Mouse (Mus musculus): ENCODE data around the gene Tulp2. TPM values are rescaled to one million over a fixed set of nuclear protein-coding genes. Genes with fewer than 3 reads are reported as not detected.

Gene Tulp2
- polyA plus RNA-seq (2012; rRNA removed): 0.12 and 0.17 TPM in 2 replicates

DNA sequence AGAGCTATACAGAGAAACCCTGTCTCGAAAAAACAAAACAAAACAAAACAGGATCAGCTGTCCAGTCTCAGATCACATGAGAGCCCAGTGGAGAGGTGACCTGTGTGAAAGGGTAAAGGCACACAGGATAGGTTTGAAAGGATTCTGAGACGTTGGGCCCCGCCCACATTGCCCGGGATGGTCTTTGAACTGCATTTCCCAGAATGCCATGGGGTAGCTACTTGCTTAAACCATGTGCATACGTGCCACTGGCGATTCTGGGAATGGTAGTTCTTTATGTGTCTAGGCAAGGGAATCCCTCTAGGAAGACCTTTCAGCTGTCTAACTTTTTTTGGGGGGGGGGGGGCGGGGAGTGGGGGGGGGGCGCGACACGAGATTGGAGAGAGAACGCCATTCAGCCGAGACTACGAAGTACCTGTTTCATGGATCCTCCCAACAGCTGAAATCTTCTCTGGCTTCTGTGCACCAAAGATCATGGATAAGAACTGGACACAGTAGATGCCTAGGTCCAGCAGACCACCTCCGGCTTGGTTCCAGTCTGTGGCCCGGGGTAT is at the start of gene Tulp2:
Gene Tulp2, plus strand, starts transcription at position 504 of the 554 bp plus-strand sequence.
- DNase-seq (ENCODE audit: extremely low spot score in 1 of 2, low spot score in 1 of 2): peak; percentile 59 to 77

DNA sequence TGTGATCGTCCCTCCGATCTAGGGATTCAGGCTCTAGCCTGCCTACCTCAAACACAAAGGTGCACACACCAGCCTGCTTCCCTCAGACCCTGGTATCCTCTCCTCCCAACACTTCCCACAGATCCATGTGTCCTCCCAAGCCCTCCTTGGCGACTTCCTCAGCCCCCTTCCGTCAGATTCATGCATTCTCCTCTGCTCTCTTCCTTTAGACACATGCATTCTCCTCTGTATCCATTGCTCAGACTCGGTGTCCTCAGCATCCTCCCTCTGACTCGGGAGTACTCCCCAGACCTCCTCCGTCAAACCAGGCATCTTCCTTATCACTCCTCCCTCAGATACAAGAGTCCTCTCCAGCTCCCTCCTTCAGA is 47.9 kb upstream of the Tulp2 start:
- DNase-seq (ENCODE audit: extremely low spot score in 1 of 2, low spot score in 1 of 2): no peak

- peak; percentile 100 for DNase-seq (ENCODE audit: extremely low spot score in 1 of 2, low spot score in 1 of 2)
These were observed 47.3 kb upstream of the Tulp2 start, which contains the start of gene Gys1 for GRCm38 (mm10) chr7:45434203-45435015. Gys1 (plus strand) TSS chr7:45434844.

DNA sequence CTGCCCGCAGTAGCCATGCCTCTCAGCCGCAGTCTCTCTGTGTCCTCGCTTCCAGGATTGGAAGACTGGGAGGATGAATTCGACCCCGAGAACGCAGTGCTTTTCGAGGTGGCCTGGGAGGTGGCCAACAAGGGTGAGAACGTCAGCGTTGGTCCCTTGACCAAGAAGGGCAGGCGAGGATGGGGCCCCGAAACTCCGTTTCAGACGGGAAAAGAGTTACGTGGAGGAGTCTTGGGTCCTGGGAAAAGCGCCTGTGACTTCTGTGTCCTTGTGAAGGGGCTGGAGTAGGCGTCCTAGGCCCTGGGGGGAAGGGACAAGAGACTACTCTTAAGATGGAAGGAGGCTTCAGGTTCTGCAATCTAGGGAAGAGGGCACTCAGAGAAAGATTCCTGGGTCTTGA is 46.6 kb upstream of the Tulp2 start:
- peak in 1 of 2 experiments; percentile 22 for DNase-seq (ENCODE audit: extremely low spot score in 1 of 2, low spot score in 1 of 2)

GRCm38 (mm10) chr7:45436444-45436843 is 45.2 kb upstream of the Tulp2 start:
- DNase-seq (ENCODE audit: extremely low spot score in 1 of 2, low spot score in 1 of 2): no peak

GRCm38 (mm10) chr7:45437046-45437445 is 44.6 kb upstream of the Tulp2 start:
- no peak for DNase-seq (ENCODE audit: extremely low spot score in 1 of 2, low spot score in 1 of 2)

- DNase-seq (ENCODE audit: extremely low spot score in 1 of 2, low spot score in 1 of 2): no peak
These were observed 44.0 kb upstream of the Tulp2 start, which contains the start of gene Ruvbl2 for GRCm38 (mm10) chr7:45437521-45438276. Ruvbl2 (minus strand) TSS chr7:45438096.

- DNase-seq (ENCODE audit: extremely low spot score in 1 of 2, low spot score in 1 of 2): no peak
These were observed 37.9 kb upstream of the Tulp2 start for GRCm38 (mm10) chr7:45443526-45444420.

DNA sequence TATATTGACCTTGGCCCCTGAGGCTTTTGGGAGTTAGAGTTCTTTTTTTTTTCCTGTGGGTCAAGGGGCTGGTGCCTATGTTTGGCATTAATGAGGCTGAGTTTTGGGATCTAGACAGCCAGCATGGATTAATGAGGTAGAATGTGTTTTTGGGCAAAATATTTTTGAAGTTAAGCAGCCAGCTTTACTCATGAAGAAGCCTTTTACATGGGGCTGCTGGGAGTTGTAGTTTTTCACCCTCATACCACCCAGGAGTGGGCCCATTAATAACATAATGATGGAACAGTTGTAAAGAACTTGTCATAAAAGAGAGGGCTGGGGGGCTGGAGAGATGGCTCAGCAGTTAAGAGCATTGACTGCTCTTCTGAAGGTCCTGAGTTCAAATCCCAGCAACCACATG is 35.1 kb upstream of the Tulp2 start:
- DNase-seq (ENCODE audit: extremely low spot score in 1 of 2, low spot score in 1 of 2): no peak

- DNase-seq (ENCODE audit: extremely low spot score in 1 of 2, low spot score in 1 of 2): no peak
These were observed 34.2 kb upstream of the Tulp2 start for GRCm38 (mm10) chr7:45447325-45447990.

- DNase-seq (ENCODE audit: extremely low spot score in 1 of 2, low spot score in 1 of 2): no peak
These were observed 31.7 kb upstream of the Tulp2 start for GRCm38 (mm10) chr7:45449974-45450373.

DNA sequence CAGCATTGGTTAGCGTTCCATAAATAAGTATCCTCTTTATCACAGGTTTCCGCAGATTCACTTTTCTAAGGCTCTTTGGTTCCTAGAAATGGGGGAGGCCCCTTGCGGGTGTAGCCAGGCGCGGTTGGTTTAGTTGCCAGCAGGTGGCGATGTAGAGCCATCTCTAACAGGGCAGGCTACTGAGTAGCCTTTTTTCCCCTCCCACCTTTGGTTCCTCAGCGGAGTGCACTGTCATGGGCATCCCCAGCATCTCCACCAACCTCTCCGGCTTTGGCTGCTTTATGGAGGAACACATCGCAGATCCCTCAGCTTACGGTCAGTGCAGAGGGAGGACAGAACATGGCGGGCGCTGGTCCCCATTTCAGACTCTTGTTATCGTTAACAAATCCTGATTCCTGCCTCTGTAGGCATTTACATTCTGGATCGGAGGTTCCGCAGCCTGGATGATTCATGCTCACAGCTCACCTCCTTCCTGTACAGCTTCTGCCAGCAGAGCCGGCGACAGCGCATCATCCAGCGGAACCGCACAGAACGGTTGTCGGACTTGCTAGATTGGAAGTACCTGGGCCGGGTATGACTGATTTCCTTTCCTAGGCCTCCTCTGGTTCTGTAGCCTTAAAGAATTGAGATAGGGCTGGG is 30.2 kb upstream of the Tulp2 start:
- peak; percentile 81 to 96 for DNase-seq (ENCODE audit: extremely low spot score in 1 of 2, low spot score in 1 of 2)

DNA sequence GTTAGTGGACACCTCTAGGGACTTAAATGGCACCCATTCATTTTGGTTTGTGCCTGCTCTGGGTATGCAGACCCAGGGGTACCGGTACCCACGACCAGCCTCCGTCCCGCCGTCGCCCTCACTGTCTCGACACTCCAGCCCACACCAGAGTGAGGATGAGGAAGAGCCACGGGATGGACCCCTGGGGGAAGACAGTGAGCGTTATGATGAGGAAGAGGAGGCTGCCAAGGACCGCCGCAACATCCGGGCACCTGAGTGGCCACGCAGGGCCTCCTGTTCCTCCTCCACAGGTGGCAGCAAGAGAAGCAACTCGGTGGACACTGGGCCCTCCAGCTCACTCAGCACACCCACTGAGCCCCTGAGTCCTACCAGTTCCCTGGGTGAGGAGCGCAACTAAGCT is 26.7 kb upstream of the Tulp2 start:
- DNase-seq (ENCODE audit: extremely low spot score in 1 of 2, low spot score in 1 of 2): no peak

DNA sequence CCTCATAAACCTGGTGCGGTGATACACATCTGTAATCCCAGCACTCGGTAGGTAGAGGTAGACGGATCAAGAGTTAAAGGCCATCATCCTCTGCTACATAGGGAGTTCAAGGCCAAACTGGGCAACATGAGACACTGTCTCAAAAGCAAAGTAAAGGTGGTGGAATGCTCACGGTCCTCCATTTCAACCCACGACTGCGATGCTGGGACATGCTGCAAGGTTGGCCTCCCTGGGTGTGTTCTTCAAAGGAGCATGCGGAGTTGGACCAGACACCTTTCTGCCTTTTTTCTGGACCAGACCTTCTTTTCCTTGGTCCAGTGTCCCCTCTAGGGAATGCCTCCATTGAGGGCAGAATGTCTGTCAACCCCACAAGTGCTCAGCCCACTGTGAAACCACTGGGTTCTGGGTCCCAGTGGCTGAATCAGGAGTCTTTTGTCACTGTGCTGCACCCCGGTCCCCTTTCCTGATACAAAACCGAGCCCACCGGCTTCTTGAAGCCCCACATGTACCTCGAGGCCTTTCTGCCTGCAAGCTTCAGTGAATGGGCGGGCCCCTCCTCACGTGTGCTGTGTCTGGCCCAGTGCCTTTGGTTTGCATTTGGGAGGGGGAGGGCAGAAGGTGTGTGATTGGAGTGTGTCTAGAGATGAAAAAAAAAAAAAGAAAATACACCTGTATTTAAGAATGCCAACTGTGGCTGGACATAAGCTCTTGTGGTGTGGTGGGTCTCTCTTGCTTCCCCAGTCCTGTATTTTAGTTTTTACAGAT is 25.6 kb upstream of the Tulp2 start:
- no peak for DNase-seq (ENCODE audit: extremely low spot score in 1 of 2, low spot score in 1 of 2)

GRCm38 (mm10) chr7:45456721-45457203 is 24.9 kb upstream of the Tulp2 start:
- no peak for DNase-seq (ENCODE audit: extremely low spot score in 1 of 2, low spot score in 1 of 2)

- DNase-seq (ENCODE audit: extremely low spot score in 1 of 2, low spot score in 1 of 2): no peak
These were observed 24.2 kb upstream of the Tulp2 start for GRCm38 (mm10) chr7:45457204-45458060.

DNA sequence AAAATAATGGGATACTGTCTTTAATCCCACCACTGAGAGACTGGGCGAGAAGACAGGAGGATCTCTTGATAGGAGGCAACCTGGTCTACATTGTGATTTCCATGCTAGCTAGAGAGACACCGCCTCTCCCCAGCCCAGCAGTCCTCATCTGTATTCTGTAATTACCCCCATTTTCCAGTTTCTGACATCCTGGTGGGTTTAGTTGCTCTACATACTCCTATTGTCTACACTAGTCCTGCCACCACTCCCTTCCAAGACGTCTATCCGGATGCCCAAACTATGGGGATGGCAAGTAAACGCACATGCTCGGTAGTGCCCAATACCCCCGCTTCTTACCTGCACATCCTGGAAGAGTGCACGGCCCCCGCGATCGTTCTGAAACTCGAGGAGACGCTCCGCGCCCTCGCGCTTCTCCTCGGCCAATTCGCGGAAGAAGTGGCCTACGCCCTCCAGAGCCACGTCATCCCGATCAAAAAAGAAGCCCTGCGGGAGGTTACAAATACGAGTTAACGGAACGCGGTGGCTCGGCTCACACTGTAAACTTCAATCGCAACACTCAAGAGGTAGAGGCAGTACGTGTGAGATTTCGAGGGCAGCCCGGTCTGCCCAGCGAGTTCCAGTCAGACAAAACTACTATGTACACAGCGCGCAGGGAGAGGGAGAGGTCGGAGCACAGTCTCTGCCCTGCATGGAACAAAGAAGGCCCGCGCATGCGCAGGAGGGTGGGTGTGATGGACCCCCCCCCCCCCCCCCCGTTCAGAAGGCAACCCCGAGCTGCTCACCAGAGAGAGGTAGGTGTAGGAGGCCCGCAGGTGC is 22.7 kb upstream of the Tulp2 start:
- peak in 1 of 2 experiments; percentile 76 for DNase-seq (ENCODE audit: extremely low spot score in 1 of 2, low spot score in 1 of 2)
